Mouse (Mus musculus) lung, embryonic 14.5 days (tissue): ENCODE measurements around the gene Pum1. TPM values are rescaled to one million over a fixed set of nuclear protein-coding genes. Genes with fewer than 3 reads are reported as not detected.
"Not testable (repeated sequence)": the region's sequence is repeated elsewhere in the genome, so short reads cannot be mapped to it uniquely, and the experiment has no call there.

Source experiments
- ATAC-seq: fragments of 200-750 bp; cut with Nextera tagmentation; 2 replicates; pipeline ENCODE4 v1.8.0; 2017; ENCODE audit warnings: mild to moderate bottlenecking, moderate TSS enrichment, moderate library complexity; ENCODE audit not compliant: insufficient read depth
- DNase-seq: peaks from one replicate; pipeline ENCODE4 v3.0.0-alpha.2; 2015
- H3K27ac ChIP-seq: fragments of 300-500 bp; sonication (generic); 2 replicates; pipeline ENCODE4 v1.5.1; 2014; ENCODE audit warnings: low read depth, mild to moderate bottlenecking, moderate library complexity
- H3K27me3 ChIP-seq: fragments of 300-500 bp; sonication (generic); 2 replicates; pipeline ENCODE4 v1.6.1; 2014; ENCODE audit warnings: low read length, control low read depth; ENCODE audit not compliant: insufficient read depth
- H3K36me3 ChIP-seq: fragments of 300-500 bp; sonication (generic); 2 replicates; pipeline ENCODE4 v1.6.1; 2014; ENCODE audit warnings: control low read depth; ENCODE audit not compliant: insufficient read depth
- H3K4me1 ChIP-seq: fragments of 300-500 bp; sonication (generic); 2 replicates; pipeline ENCODE4 v1.6.1; 2014; ENCODE audit warnings: antibody characterized with exemption, control low read depth; ENCODE audit not compliant: insufficient read depth
- H3K4me2 ChIP-seq: fragments of 300-500 bp; sonication (generic); 2 replicates; pipeline ENCODE4 v1.6.1; 2014; ENCODE audit warnings: mild to moderate bottlenecking
- H3K4me3 ChIP-seq: fragments of 300-500 bp; sonication (generic); 2 replicates; pipeline ENCODE4 v1.5.1; 2014; ENCODE audit warnings: low read depth, low read length
- H3K9ac ChIP-seq: fragments of 300-500 bp; sonication (generic); 2 replicates; pipeline ENCODE4 v1.6.1; 2014
- H3K9me3 ChIP-seq: fragments of 300-500 bp; sonication (generic); 2 replicates; pipeline ENCODE4 v1.6.1; 2016; ENCODE audit warnings: low read depth, low read length, control low read depth
- CTCF ChIP-seq: IDR thresholded peaks from 2 replicates; pipeline ENCODE4 v1.5.1; 2016; ENCODE audit warnings: antibody characterized with exemption, low read depth
- WGBS: fragments of 180-500 bp; shearing (Covaris S2); extraction: QIAGEN DNeasy Blood & Tissue Kit; methylation state at CpG from one replicate; pipeline ENCODE4 v1.1.7; 2014; 5-methylcytosine and 5-hydroxymethylcytosine counted together
- polyA plus RNA-seq: library from polyadenylated mRNA; unstranded; fragments of >200 nt; fragmentation: Nextera tagmentation; extraction: Ambion mirVana; gene quantifications from 2 replicates; pipeline ENCODE4 v1.2.1, GENCODE M21; 2014

The Pum1 gene
- polyA plus RNA-seq, 1 experiment from 2014 or later, result 107 TPM

GRCm38 (mm10) chr4:130668541-130668940 is 5.4 kb downstream of the Pum1 start:
- no peaks in the 10 kb centered on the region for H3K27me3 ChIP-seq
- peaks cover 10% of the 10 kb centered on the region; the same call in 1 of the 2 replicates for H3K4me1 ChIP-seq
- no peak for DNase-seq
- H3K27ac ChIP-seq, result no peak overlapping the region
- no peak overlapping the region; the same call in 1 of the 2 replicates for H3K4me2 ChIP-seq
- WGBS, result 38% methylated on average over 2 of the region's 2 CpGs
- no peak for TF ChIP-seq CTCF
- no peak overlapping the region for H3K9ac ChIP-seq
- peaks cover 47% of the 10 kb centered on the region for H3K36me3 ChIP-seq
- ATAC-seq, result no peak
- H3K4me3 ChIP-seq, result no peak overlapping the region
- no peaks in the 10 kb centered on the region for H3K9me3 ChIP-seq

- H3K4me2 ChIP-seq, result no peak overlapping the region
- WGBS, result 50% methylated on average over 7 of the region's 7 CpGs
- DNase-seq, result no peak
Observed at GRCm38 (mm10) chr4:130668991-130669390, 5.9 kb downstream of the Pum1 start.

GRCm38 (mm10) chr4:130670023-130670422 is 6.9 kb downstream of the Pum1 start:
- peaks cover 57% of the 10 kb centered on the region for H3K36me3 ChIP-seq

More at GRCm38 (mm10) chr4:130668991-130669390, 5.9 kb downstream of the Pum1 start:
- H3K36me3 ChIP-seq, result peaks cover 50% of the 10 kb centered on the region
- H3K9ac ChIP-seq, result no peak overlapping the region
- ATAC-seq, result no peak
- TF ChIP-seq CTCF, result no peak
- H3K27ac ChIP-seq, result no peak overlapping the region
- no peak overlapping the region for H3K4me3 ChIP-seq
- peaks cover 10% of the 10 kb centered on the region; the same call in 1 of the 2 replicates for H3K4me1 ChIP-seq
- no peaks in the 10 kb centered on the region for H3K9me3 ChIP-seq
- H3K27me3 ChIP-seq, result no peaks in the 10 kb centered on the region

GRCm38 (mm10) chr4:130671079-130671845 is 8.1 kb downstream of the Pum1 start:
- H3K4me1 ChIP-seq, result peaks cover 9% of the 10 kb centered on the region; the same call in 1 of the 2 replicates
- no peak for TF ChIP-seq CTCF
- no peak overlapping the region for H3K9ac ChIP-seq
- H3K27me3 ChIP-seq, result no peaks in the 10 kb centered on the region
- H3K4me2 ChIP-seq, result no peak overlapping the region
- no peak overlapping the region for H3K4me3 ChIP-seq
- H3K27ac ChIP-seq, result no peak overlapping the region
- H3K9me3 ChIP-seq, result no peaks in the 10 kb centered on the region
- DNase-seq, result no peak
- no peak for ATAC-seq
- peaks cover 67% of the 10 kb centered on the region for H3K36me3 ChIP-seq
- 90% methylated on average over 4 of the region's 4 CpGs for WGBS

More at GRCm38 (mm10) chr4:130670023-130670422, 6.9 kb downstream of the Pum1 start:
- H3K4me2 ChIP-seq, DNase-seq, H3K4me3 ChIP-seq, H3K27ac ChIP-seq, ATAC-seq, H3K9me3 ChIP-seq, H3K9ac ChIP-seq, H3K27me3 ChIP-seq: not testable (repeated sequence)
- WGBS, result 82% methylated on average over 5 of the region's 5 CpGs
- H3K4me1 ChIP-seq, result peaks cover 10% of the 10 kb centered on the region; the same call in 1 of the 2 replicates

- no peak for ATAC-seq
- H3K4me3 ChIP-seq, result no peak overlapping the region
- no peak for TF ChIP-seq CTCF
Observed at GRCm38 (mm10) chr4:130672161-130672560, 9.0 kb downstream of the Pum1 start.

GRCm38 (mm10) chr4:130676746-130677145 is 13.6 kb downstream of the Pum1 start:
- no peak overlapping the region for H3K4me3 ChIP-seq
- H3K9me3 ChIP-seq, result no peaks in the 10 kb centered on the region
- H3K4me1 ChIP-seq, result no peaks in the 10 kb centered on the region
- no peak overlapping the region for H3K27ac ChIP-seq
- H3K9ac ChIP-seq, result no peak overlapping the region
- WGBS, result 91% methylated on average over 2 of the region's 2 CpGs
- H3K27me3 ChIP-seq, result no peaks in the 10 kb centered on the region
- no peak overlapping the region for H3K4me2 ChIP-seq
- peaks cover 71% of the 10 kb centered on the region for H3K36me3 ChIP-seq
- no peak for DNase-seq
- no peak for ATAC-seq
- no peak for TF ChIP-seq CTCF

More at GRCm38 (mm10) chr4:130672161-130672560, 9.0 kb downstream of the Pum1 start:
- DNase-seq, result no peak
- Histone ChIP-seq H3K27ac (no peak overlapping the region), H3K9me3 (no peaks in the 10 kb centered on the region), H3K27me3 (no peaks in the 10 kb centered on the region), H3K4me1 (peaks cover 8% of the 10 kb centered on the region; the same call in 1 of the 2 replicates), H3K36me3 (peaks cover 73% of the 10 kb centered on the region), H3K4me2 (no peak overlapping the region), H3K9ac (no peak overlapping the region)

- Histone ChIP-seq H3K9me3 (no peaks in the 10 kb centered on the region), H3K9ac (no peak overlapping the region), H3K4me1 (no peaks in the 10 kb centered on the region), H3K27ac (no peak overlapping the region), H3K4me2 (no peak overlapping the region), H3K4me3 (no peak overlapping the region), H3K36me3 (peaks cover 59% of the 10 kb centered on the region), H3K27me3 (no peaks in the 10 kb centered on the region)
- no peak for TF ChIP-seq CTCF
- ATAC-seq, result no peak
- no peak for DNase-seq
- WGBS, result 97% methylated on average over 3 of the region's 3 CpGs
Observed at GRCm38 (mm10) chr4:130678149-130678548, 15.0 kb downstream of the Pum1 start.
